Mouse (Mus musculus) thymus, postnatal 0 days (tissue): ENCODE measurements around the gene Cd24a. TPM values are rescaled to one million over a fixed set of nuclear protein-coding genes. Genes with fewer than 3 reads are reported as not detected.
A peak's percentile ranks its signal among the peaks of the same experiment; 100 is the strongest.

Experiments
- DNase-seq: peaks from one replicate; pipeline ENCODE4 v3.0.0-alpha.2; 2015; ENCODE audit warnings: low spot score
- polyA plus RNA-seq: library from polyadenylated mRNA; unstranded; fragments of >200 nt; fragmentation: Nextera tagmentation; extraction: Ambion mirVana; gene quantifications from 2 replicates; pipeline ENCODE4 v1.2.1, GENCODE M21; 2015

The Cd24a gene
- polyA plus RNA-seq, 1 experiment from 2014 or later: 169 TPM

DNA sequence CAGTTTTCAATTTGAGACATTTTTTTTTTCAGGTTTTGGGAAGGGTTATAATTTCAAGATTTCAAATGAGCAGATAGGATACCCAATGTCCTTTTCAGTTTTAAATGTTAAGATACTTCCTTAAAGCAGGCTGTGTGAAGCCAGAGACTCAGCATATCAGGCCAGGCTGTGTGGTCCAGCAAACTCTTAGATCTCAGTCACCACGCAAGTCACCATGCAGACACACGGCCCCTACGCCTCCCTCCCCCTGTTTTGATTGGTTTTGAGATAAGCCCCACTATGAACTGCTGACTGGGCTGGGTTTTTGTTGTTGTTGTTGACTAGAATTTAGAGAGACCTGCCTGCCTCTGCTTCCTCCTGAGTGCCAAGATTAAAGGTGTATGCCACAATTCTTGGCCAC lies 3.2 kb downstream of the Cd24a start:
- peak; percentile 7 for DNase-seq

DNA sequence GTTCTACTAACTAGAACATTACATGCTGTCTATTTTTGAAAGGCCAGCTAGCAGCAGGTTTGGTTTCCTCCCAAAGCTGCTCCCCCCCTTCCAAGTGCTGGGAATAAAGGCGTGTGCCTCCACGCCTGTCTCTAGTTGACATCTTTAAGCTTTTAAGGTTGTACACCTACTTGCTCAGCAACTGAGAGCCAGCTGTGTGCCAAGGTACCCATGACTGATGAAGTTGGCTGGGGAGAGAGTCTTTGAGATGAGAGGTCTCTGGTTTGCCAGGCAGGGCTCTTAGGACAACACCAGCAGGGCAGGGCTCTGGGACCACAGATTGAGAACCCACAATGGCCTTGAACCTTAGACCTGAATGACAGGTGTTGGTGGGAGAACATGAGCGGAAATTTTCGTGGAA lies 6.5 kb downstream of the Cd24a start:
- DNase-seq: no peak

GRCm38 (mm10) chr10:43588470-43589177 lies 10.5 kb downstream of the Cd24a start:
- no peak for DNase-seq

- no peak for DNase-seq
Measured at GRCm38 (mm10) chr10:43591477-43591876, 13.4 kb downstream of the Cd24a start.

- DNase-seq: no peak
Measured at GRCm38 (mm10) chr10:43593182-43593581, 15.1 kb downstream of the Cd24a start.

DNA sequence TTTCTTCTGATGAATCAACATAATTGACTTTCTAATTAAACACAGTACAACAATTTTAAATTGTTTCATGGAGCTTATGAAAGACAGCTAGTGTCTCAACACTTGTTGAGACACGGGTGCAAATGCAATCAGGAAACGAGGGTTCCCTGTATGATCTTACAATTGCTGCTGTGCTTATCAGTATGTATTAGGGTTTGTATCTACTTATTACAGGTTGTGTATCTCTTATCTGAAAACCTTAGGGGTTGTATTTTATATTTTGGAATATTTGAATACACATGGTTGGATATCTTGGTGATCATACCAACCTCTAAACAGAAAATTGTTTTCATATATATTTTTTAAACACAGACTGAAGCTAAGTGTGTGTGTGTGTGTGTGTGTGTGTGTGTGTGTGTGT lies 16.1 kb downstream of the Cd24a start:
- DNase-seq: no peak

- DNase-seq: no peak
Measured at GRCm38 (mm10) chr10:43594894-43595293, 16.8 kb downstream of the Cd24a start.

GRCm38 (mm10) chr10:43598067-43598726 lies 20.1 kb downstream of the Cd24a start:
- no peak for DNase-seq

DNA sequence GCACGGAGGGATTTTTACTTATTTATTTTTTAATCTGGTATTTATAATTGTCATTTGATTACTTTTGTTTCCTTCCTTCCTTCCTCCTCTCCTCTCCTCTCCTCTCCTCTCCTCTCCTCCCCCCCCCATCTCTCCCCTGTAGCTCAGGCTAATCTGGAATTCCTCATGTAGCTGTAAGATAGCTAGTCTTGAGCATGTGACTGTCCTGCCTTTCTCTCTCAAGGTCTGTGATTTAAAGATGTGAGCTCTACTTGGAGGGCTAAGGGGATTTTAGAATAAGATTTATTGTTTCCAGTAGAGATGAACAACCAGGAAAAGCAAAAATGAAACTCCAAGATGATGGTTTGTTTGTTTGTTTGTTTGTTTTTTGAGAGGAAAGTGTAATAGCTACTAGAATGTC lies 23.0 kb downstream of the Cd24a start:
- DNase-seq: no peak

GRCm38 (mm10) chr10:43601511-43602396 lies 23.7 kb downstream of the Cd24a start:
- no peak for DNase-seq

DNA sequence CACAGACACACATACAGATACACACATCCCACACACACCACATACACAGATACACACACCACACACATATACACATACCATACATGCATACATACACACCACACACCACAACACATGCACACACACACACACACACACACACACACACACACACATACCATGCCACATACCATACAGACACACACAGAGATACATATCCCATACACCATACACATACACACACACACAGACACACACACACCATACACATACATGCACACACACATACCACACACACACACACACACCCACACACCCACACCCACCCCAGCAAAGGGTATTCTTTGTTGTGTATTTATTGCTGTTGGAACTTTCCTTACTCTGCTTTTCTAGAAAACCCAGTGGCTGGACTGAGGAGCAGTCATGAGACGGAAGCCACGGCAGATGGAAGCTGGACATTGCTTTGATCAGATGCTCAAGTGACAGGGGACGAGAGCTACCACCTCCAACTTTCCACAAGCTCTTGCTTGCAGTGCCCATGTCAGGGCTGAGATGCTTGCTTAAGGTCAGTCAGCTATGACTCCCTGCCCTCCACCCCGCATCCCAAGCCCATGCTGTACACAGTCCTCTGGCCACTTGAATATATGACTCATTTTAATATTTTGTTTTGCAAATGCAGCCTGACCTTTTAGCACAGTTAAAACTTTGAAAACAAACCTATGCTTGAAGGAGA lies 26.0 kb downstream of the Cd24a start:
- no peak for DNase-seq

DNA sequence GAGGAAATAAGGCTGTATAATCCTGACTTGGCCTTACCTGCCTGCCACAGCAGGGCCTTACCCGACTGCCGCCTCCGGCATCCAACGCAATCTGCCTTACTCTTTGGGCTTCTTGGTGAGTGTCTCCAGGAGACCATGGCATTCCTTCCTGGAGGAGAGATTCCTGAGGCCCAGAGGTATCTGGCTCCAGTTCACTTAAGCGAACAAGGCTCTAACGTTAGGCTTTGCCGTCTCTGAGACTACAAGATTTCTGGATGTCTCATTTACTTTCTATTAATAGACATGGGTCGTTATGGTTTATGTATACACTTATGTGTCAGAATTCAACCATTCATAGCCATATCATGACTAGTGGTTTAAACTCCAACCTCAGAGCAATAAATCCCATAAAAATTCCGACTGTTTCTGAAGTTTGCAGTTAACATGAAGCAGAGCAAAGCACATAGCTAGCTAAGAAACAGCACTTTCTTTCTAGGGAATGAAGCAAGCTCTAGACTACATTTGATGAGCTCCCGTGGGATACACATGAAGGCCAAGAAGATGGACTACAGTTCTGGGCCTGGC lies 26.7 kb downstream of the Cd24a start:
- no peak for DNase-seq

DNA sequence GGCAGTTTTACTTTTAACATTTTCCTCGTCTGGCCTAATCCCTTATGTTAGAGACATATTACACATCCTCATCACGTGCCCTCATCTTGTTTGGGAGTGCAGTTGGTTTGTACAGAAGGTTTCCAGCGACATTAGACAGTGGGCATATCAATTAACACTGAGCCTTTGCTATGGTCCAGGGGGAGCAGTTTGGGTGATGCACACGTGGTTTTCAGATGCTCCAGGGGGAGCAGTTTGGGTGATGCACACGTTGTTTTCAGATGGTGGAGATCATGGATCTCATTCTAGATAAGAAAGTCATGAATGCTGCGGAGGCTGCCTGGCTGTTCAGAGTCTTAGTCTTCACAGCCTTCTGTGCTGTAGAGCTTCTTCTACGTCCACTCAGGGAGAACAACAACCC lies 27.8 kb downstream of the Cd24a start:
- DNase-seq: no peak

GRCm38 (mm10) chr10:43609507-43609906 lies 31.4 kb downstream of the Cd24a start:
- DNase-seq: no peak

- DNase-seq: no peak
Measured at GRCm38 (mm10) chr10:43609958-43610357, 31.9 kb downstream of the Cd24a start.

- no peak for DNase-seq
Measured at GRCm38 (mm10) chr10:43611081-43611480, 33.0 kb downstream of the Cd24a start.

DNA sequence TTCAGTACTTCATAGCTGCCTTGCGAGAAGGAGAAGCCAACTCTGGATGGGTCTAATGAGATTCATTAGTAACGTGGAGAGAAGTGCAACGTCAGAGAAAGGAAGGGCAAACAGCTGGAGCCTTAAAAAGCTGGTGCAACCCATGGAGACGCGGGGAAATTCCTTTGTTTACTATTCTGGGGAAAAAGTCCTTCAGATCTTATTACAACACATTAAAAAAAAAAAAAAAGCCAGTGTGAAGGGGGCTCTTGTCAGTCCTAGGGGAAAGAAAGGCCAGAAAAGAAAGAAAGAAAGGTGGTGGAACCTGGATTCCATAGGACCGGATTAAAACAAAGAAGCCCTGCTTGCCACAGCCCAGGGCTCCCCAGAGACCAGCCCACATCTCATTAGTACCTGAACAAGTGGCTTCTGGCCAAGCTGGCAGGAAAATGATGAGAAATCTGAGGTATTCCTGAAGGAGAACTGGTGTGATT lies 41.0 kb downstream of the Cd24a start:
- no peak for DNase-seq

DNA sequence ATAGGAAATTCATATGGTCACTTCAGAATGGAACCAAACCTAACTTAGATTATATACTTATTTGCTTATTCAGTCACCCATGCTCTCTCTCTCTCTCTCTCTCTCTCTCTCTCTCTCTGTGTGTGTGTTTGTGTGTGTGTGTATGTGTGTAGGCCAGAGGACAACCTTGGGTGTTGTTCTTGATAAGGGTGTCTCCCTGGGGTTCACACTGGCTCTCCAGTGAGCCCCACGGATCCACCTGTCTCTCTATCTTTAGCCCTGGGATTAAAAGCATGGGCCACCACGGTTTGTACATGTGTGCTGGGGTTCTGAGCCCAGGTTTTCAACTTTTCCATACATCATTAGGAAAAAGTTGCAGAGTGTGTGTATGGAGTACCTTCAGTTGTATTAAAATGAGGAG lies 41.9 kb downstream of the Cd24a start:
- DNase-seq: no peak

DNA sequence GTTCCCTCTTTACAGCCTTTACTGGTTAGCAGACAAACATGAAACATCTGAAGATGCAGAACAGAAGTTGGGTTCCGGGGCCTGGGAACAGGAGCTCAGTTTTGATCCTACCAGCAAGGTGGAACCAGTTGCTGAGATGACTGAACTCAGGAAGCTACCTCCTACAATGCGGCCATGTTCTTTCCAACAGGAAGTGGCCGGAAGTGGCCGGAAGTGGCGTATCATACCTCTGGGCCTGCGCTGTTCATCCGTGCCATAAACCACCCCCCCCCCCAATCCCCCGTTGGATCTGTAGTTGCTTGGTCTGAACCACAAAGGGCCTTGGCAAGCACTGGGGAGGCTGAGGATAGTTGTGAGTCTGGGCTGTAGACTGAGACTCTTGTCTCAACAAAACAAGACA lies 45.4 kb downstream of the Cd24a start:
- no peak for DNase-seq

DNA sequence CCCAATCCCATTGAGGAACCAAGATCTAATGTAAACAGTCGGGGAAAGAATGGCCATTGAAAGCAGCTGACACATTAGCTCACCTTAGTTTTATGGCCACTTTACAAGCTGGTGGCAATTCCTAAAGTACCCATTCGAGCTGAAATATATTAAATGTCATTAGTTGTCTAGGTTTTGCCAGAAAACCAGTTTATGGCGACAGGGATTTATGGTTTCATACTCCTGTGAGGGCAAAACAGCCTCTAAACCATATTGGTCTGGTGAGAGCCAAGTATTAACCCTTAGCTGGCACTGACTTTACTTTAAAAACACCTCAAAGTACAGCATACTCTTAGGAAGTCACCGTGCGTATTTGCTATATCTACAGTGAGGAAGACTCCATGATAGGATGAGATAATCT lies 46.3 kb downstream of the Cd24a start:
- DNase-seq: no peak

DNA sequence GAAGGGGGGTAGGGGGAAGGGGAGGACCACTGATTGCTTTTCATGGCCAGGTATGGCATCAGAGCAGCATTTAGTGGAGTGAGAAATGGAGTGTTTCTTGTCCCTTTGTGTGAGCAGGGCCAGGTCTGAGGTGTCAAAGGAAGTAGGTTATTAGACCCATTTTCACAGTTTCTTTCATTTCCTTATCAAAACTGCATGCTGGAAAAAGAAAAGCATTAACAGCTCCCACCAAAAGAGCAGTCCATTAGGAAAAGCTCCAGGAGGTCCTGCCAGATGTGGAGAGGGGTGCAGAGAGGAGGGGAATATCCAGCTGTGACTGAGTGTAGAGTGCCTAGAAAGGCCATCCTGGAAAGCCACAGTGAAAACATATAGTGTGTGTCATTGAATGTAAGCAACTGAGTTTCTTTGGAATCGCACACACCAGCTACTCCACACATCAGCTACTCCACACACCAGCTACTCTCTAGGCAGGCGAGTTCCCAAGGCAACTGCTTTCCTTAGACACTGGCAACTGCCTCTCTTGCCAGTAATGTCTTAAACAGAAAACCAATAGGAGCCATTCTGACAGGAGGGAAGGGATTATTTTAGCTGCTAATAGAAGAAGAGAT lies 46.8 kb downstream of the Cd24a start:
- DNase-seq: no peak
